Mouse (Mus musculus): ENCODE results near the gene Trpc5.

- TF ChIP-seq EP300 (IDR thresholded peaks at IDR 0.05; ENCODE audit: low read depth) (no peak), CTCF (IDR thresholded peaks at IDR 0.05; ENCODE audit: low read depth) (no peak)
Observed at GRCm38 (mm10) chrX:144374196-144374595, 313.8 kb downstream of the Trpc5 start.
